Mouse (Mus musculus) A20 (cell line): ENCODE measurements around the gene Zer1.

Source experiments
- DNase-seq: peaks from one replicate; pipeline ENCODE4 v3.0.0-alpha.2; 2011; ENCODE audit warnings: low read depth, low spot score

Zer1 gene

GRCm38 (mm10) chr2:30128789-30129188, 4.4 kb upstream of the Zer1 start:
- peak; percentile 72 for DNase-seq

GRCm38 (mm10) chr2:30123729-30124471, 485 bp downstream of the Zer1 start:
- no peak for DNase-seq

GRCm38 (mm10) chr2:30122766-30123165, 1.6 kb downstream of the Zer1 start:
- no peak for DNase-seq

- no peak for DNase-seq
Measured at GRCm38 (mm10) chr2:30120269-30120668, 4.1 kb downstream of the Zer1 start.

GRCm38 (mm10) chr2:30119641-30120051, 4.7 kb downstream of the Zer1 start:
- peak; percentile 79 for DNase-seq

GRCm38 (mm10) chr2:30112564-30112963, 11.8 kb downstream of the Zer1 start:
- no peak for DNase-seq

- DNase-seq: no peak
Measured at GRCm38 (mm10) chr2:30111500-30111899, 12.9 kb downstream of the Zer1 start.

GRCm38 (mm10) chr2:30108260-30108659, 16.1 kb downstream of the Zer1 start:
- no peak for DNase-seq

- DNase-seq: no peak
Measured at GRCm38 (mm10) chr2:30107646-30108045, 16.7 kb downstream of the Zer1 start.

GRCm38 (mm10) chr2:30106364-30106763, 18.0 kb downstream of the Zer1 start:
- DNase-seq: peak; percentile 66

- DNase-seq: peak; percentile 22
Measured at GRCm38 (mm10) chr2:30100214-30100613, 24.2 kb downstream of the Zer1 start.

- DNase-seq: peak; percentile 73
Measured at GRCm38 (mm10) chr2:30095882-30096527, 28.4 kb downstream of the Zer1 start.

- no peak for DNase-seq
Measured at GRCm38 (mm10) chr2:30094208-30094588, 30.2 kb downstream of the Zer1 start.

GRCm38 (mm10) chr2:30093471-30094207, 30.7 kb downstream of the Zer1 start, which contains the start of gene Zdhhc12:
Gene Zdhhc12, minus strand, starts transcription at chr2:30093648.
- DNase-seq: peak; percentile 100

- no peak for DNase-seq
Measured at GRCm38 (mm10) chr2:30092280-30092918, 32.0 kb downstream of the Zer1 start.

- no peak for DNase-seq
Measured at GRCm38 (mm10) chr2:30091521-30091920, 32.9 kb downstream of the Zer1 start.

- peak; percentile 58 for DNase-seq
Measured at GRCm38 (mm10) chr2:30087310-30087709, 37.1 kb downstream of the Zer1 start.

- DNase-seq: no peak
Measured at GRCm38 (mm10) chr2:30084632-30085031, 39.8 kb downstream of the Zer1 start.

- peak; percentile 69 for DNase-seq
Measured at GRCm38 (mm10) chr2:30084113-30084512, 40.3 kb downstream of the Zer1 start.

- no peak for DNase-seq
Measured at GRCm38 (mm10) chr2:30080181-30080800, 44.1 kb downstream of the Zer1 start.

GRCm38 (mm10) chr2:30078760-30079159, 45.6 kb downstream of the Zer1 start:
- no peak for DNase-seq

GRCm38 (mm10) chr2:30078349-30078712, 46.1 kb downstream of the Zer1 start:
- DNase-seq: no peak
